Mouse (Mus musculus) hindbrain, embryonic 16.5 days (tissue): ENCODE measurements around the gene Bbs5. TPM values are rescaled to one million over a fixed set of nuclear protein-coding genes. Genes with fewer than 3 reads are reported as not detected.
"Not testable (repeated sequence)": the region's sequence is repeated elsewhere in the genome, so short reads cannot be mapped to it uniquely, and the experiment has no call there.

Experiments
- ATAC-seq: fragments of 200-750 bp; cut with Nextera tagmentation; 2 replicates; pipeline ENCODE4 v1.8.0; 2017; ENCODE audit warnings: moderate TSS enrichment, moderate library complexity
- H3K27ac ChIP-seq: fragments of 300-500 bp; sonication (generic); 2 replicates; pipeline ENCODE4 v1.5.1; 2014; ENCODE audit warnings: low read depth, mild to moderate bottlenecking, control low read depth, low read length, moderate library complexity
- H3K27me3 ChIP-seq: fragments of 300-500 bp; sonication (generic); replicated peaks from 2 replicates; pipeline ENCODE4 v1.6.1; 2014; ENCODE audit warnings: low read length; ENCODE audit not compliant: control insufficient read depth, insufficient read depth
- H3K36me3 ChIP-seq: fragments of 300-500 bp; sonication (generic); 2 replicates; pipeline ENCODE4 v1.6.1; 2014; ENCODE audit warnings: mild to moderate bottlenecking, low read length, moderate library complexity, mixed read lengths; ENCODE audit not compliant: control insufficient read depth, insufficient read depth
- H3K4me1 ChIP-seq: fragments of 300-500 bp; sonication (generic); 2 replicates; pipeline ENCODE4 v1.6.1; 2014; ENCODE audit warnings: low read depth, low read length; ENCODE audit not compliant: control insufficient read depth, insufficient read depth
- H3K4me2 ChIP-seq: fragments of 300-500 bp; sonication (generic); 2 replicates; pipeline ENCODE4 v1.6.1; 2014; ENCODE audit warnings: mild to moderate bottlenecking, low read length, control low read depth, moderate library complexity
- H3K4me3 ChIP-seq: fragments of 300-500 bp; sonication (generic); 2 replicates; pipeline ENCODE4 v1.5.1; 2014; ENCODE audit warnings: mild to moderate bottlenecking, low read length, control low read depth, moderate library complexity
- H3K9ac ChIP-seq: fragments of 300-500 bp; sonication (generic); 2 replicates; pipeline ENCODE4 v1.6.1; 2014; ENCODE audit warnings: low read depth, mild to moderate bottlenecking, control low read depth, low read length, moderate library complexity
- H3K9me3 ChIP-seq: fragments of 300-500 bp; sonication (generic); 2 replicates; pipeline ENCODE4 v1.6.1; 2014; ENCODE audit warnings: mild to moderate bottlenecking, low read length, moderate library complexity; ENCODE audit not compliant: control insufficient read depth
- WGBS: fragments of 180-500 bp; shearing (Covaris S2); extraction: QIAGEN DNeasy Blood & Tissue Kit; methylation state at CpG from one replicate; pipeline ENCODE4 v1.1.7; 2014; 5-methylcytosine and 5-hydroxymethylcytosine counted together
- polyA plus RNA-seq: library from polyadenylated mRNA; unstranded; fragments of >200 nt; fragmentation: Nextera tagmentation; extraction: Ambion mirVana; gene quantifications from 2 replicates; pipeline ENCODE4 v1.2.1, GENCODE M21; 2015

Gene Bbs5
- polyA plus RNA-seq, 1 experiment from 2014 or later = 28.3 TPM

DNA sequence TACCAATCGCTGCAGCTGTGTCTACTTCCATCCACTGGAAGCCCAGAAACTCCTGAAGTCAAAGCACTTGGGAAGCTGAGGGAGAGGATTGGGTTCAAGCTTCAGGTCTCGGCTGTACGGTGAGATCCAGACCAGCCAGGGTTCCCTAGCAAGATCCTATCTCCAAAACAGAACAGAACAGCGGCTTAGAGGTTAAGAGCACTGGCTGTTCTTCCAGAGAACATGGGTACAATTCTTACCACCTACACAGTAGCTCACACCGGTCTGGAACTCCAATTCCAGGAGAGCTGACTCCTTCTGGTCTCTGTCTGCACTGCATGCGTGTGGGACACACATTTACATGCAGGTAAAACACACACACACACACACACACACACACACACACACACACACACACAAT lies 17.1 kb upstream of the Bbs5 start:
- Histone ChIP-seq H3K4me3 (no peak overlapping the region), H3K4me1 (no peaks in the 10 kb centered on the region), H3K36me3 (no peaks in the 10 kb centered on the region), H3K9ac (no peak overlapping the region), H3K27me3 (no peaks in the 10 kb centered on the region), H3K27ac (no peak overlapping the region), H3K9me3 (no peaks in the 10 kb centered on the region), H3K4me2 (no peak overlapping the region)
- no peak for ATAC-seq
- 90% methylated on average over 6 of the region's 6 CpGs for WGBS

DNA sequence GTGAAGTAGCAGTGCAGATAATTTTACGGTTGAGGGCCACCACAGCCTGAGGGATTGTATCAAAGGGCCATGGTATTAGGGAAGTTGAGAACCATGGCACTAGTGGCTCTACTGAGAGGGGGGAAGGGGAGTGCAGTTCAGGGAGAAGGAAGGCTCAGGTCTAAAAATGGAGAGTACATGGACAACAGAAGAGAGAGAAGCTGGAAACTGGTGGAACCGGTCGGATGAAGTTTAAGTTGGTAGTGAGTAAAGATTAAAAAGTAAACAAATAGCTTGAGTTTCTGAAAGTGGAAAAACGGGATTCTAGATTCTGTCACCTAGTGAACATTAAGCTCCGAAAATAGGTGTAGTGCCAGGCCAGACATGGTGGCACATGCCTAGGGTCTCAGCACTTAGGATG lies 16.2 kb upstream of the Bbs5 start:
- Histone ChIP-seq H3K27me3 (no peaks in the 10 kb centered on the region), H3K36me3 (no peaks in the 10 kb centered on the region), H3K4me3 (no peak overlapping the region), H3K9ac (no peak overlapping the region), H3K4me1 (no peaks in the 10 kb centered on the region), H3K27ac (no peak overlapping the region), H3K9me3 (no peaks in the 10 kb centered on the region), H3K4me2 (no peak overlapping the region)
- ATAC-seq = no peak
- 94% methylated on average over 5 of the region's 5 CpGs for WGBS

- 94% methylated on average over 2 of the region's 2 CpGs for WGBS
- no peak for ATAC-seq
- Histone ChIP-seq H3K27ac (no peak overlapping the region), H3K4me2 (no peak overlapping the region), H3K27me3 (no peaks in the 10 kb centered on the region), H3K36me3 (no peaks in the 10 kb centered on the region), H3K9me3 (no peaks in the 10 kb centered on the region), H3K4me3 (no peak overlapping the region), H3K4me1 (no peaks in the 10 kb centered on the region), H3K9ac (no peak overlapping the region)
Measured at GRCm38 (mm10) chr2:69631449-69631848, 15.5 kb upstream of the Bbs5 start.

DNA sequence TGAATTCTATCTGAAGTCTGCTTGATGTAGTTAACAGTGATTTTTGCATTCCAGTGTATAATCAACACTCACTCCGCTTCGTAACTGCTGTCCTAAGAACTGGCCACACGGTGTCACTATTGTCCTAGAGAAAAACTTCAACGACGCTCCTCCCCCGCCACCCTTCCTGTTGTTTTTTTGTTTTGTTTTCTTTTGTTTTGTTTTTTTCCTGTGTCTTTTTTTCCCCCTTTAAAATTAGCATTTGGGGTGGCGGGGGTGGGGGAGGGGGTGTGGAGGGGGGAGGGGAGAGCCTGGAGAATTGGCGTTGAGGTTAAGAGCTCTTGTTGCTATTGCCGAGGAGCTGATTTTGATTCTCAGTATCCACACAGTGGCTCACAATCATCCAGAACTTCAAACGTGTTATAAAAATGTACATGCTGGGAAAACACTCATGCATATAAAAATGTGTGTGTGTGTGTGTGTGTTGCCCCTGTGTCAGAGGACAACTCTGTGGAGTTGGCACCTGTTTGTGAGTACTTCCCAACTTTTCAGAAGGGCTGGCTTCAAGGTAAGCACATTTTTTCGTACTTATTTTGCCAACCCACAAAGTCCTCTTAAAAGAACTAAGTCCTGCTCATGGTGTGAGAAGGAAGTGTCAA lies 11.8 kb upstream of the Bbs5 start:
- no peak; the same call in none of the 2 replicates for ATAC-seq
- Histone ChIP-seq H3K9ac (peak overlapping the region; percentile 46; the same call in 1 of the 2 replicates), H3K27ac (no peak overlapping the region)

GRCm38 (mm10) chr2:69635807-69636206 lies 11.2 kb upstream of the Bbs5 start:
- no peak overlapping the region for H3K4me3 ChIP-seq
- no peaks in the 10 kb centered on the region for H3K9me3 ChIP-seq
- H3K27ac ChIP-seq = no peak overlapping the region
- no peaks in the 10 kb centered on the region for H3K36me3 ChIP-seq
- H3K27me3 ChIP-seq = no peaks in the 10 kb centered on the region
- no peak overlapping the region for H3K4me2 ChIP-seq
- WGBS = 79% methylated on average over 6 of the region's 6 CpGs
- H3K9ac ChIP-seq = no peak overlapping the region
- no peaks in the 10 kb centered on the region for H3K4me1 ChIP-seq
- ATAC-seq = no peak

More for the DNA sequence above, 11.8 kb upstream of the Bbs5 start:
- Histone ChIP-seq H3K9me3 (no peaks in the 10 kb centered on the region), H3K36me3 (no peaks in the 10 kb centered on the region), H3K4me3 (peak overlapping the region; percentile 32), H3K4me1 (no peaks in the 10 kb centered on the region), H3K27me3 (no peaks in the 10 kb centered on the region), H3K4me2 (peak overlapping the region; percentile 56)
- 10% methylated on average over 11 of the region's 11 CpGs for WGBS

GRCm38 (mm10) chr2:69637989-69638388 lies 9.0 kb upstream of the Bbs5 start:
- not testable (repeated sequence) for ATAC-seq, H3K27ac ChIP-seq, H3K9me3 ChIP-seq, H3K4me3 ChIP-seq, H3K9ac ChIP-seq, H3K4me1 ChIP-seq, H3K27me3 ChIP-seq, H3K4me2 ChIP-seq, H3K36me3 ChIP-seq
- WGBS = 73% methylated on average over 7 of the region's 7 CpGs

DNA sequence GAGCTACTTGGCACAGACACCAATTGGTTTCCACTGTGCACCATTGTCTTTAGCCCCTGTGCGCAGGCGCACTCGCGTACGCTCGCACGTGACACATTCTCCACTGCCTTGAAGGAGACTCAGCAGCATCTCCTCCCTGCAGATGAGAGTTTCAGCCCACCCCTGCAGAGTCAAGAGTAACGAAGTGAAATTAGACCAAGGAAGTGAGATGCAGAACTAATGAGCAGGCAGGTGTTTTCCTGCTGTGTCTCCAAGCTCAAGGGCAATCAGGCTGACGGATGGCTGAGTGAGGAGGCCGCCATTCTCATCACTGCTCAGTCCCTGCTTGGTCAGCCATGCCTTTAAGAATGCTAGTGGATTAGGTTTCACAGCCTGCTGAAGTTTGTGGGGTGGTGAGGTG lies 6.9 kb upstream of the Bbs5 start:
- WGBS = 45% methylated on average over 10 of the region's 10 CpGs
- Histone ChIP-seq H3K4me3 (no peak overlapping the region), H3K27ac (peak overlapping the region; percentile 12; the same call in 1 of the 2 replicates), H3K27me3 (no peaks in the 10 kb centered on the region), H3K9ac (peak overlapping the region; percentile 17; the same call in 1 of the 2 replicates), H3K4me1 (no peaks in the 10 kb centered on the region), H3K4me2 (peak overlapping the region; percentile 38), H3K36me3 (no peaks in the 10 kb centered on the region), H3K9me3 (no peaks in the 10 kb centered on the region)
- ATAC-seq = peak; percentile 81

DNA sequence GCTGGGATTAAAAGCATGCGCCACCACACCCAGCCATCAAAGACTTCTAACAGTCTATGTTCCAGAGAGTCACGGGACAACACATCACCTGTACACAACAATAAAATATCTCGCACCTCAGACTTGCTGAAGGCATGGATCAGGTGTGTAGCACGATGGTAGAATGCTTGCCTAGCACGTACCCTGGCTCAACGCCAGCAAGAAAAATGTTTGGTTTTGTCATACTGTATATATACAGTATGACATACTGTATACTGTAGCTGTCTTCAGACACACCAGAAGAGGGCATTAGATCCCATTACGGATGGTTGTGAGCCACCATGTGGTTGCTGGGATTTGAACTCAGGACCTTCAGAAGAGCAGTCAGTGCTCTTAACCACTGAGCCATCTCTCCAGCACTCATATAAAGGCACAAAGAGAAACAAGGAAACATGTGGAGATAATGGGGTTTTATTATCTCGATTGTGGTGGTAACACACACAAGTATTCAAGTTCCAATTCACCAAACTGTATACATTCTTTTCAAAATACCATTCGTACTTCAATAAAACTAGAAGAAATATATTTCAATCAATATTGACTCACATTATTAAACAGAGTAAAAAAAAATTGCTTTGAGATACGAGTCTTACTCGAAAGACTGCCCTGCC lies 1.9 kb upstream of the Bbs5 start:
- 93% methylated on average over 11 of the region's 11 CpGs for WGBS
- Histone ChIP-seq H3K4me3 (no peak overlapping the region), H3K9ac (no peak overlapping the region), H3K36me3 (no peaks in the 10 kb centered on the region), H3K27ac (no peak overlapping the region), H3K9me3 (no peaks in the 10 kb centered on the region), H3K4me1 (peaks cover 5% of the 10 kb centered on the region), H3K27me3 (no peaks in the 10 kb centered on the region), H3K4me2 (no peak overlapping the region)
- ATAC-seq = no peak

DNA sequence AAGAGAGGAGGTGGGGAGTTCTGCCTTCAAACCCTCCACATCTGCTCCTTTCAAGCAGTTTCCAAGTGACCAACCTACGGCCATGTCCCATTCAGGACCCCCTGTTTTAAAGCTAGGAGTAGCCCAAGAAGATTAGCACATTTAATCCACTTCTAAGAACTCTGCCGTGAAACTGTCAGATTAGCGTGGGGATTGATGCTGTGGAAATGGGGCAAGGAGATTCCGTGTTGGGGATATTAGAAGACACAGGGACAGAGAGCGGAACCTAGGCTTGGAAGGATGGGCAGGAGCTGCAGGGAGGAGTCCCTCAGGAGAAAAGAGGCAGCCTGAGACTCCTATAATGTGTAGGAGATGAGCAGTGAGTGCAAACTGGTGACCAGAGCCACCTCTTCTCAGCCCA lies 2.7 kb downstream of the Bbs5 start:
- Histone ChIP-seq H3K36me3 (0 out of 2 replicates have a peak, but pooled peaks cover 2% of the 10 kb centered on the region), H3K9ac (no peak overlapping the region), H3K27ac (no peak overlapping the region), H3K4me1 (peaks cover 5% of the 10 kb centered on the region), H3K4me3 (no peak overlapping the region), H3K4me2 (no peak overlapping the region), H3K27me3 (no peaks in the 10 kb centered on the region), H3K9me3 (no peaks in the 10 kb centered on the region)
- 88% methylated on average over 5 of the region's 5 CpGs for WGBS
- no peak for ATAC-seq
